Mouse (Mus musculus): ENCODE results near the gene Akr1b7.
"Not testable (repeated sequence)": the region's sequence is repeated elsewhere in the genome, so short reads cannot be mapped to it uniquely, and the experiment has no call there.

The Akr1b7 gene

DNA sequence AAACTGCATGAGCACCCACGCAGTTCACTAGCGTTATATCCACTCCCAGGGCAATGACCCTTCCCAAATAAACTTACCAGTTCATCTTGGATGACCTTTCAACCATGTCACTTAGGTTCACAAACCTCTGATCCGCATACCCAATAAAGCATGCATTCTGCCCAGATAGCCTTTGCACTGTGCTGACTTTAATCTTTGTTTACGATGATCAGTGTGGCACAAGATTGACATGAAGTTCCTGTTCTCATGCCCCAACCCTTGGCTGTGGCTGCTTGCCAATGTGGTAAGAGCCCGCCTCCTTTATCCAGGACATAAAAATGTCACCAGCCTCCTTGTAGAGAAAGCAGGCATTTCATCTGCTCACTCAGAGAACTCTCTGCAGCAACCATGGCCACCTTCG lies at the start of gene Akr1b7:
Akr1b7 (plus strand) TSS at position 312 of the 400 bp plus-strand sequence.
- no peak for DNase-seq (ENCODE audit: extremely low read depth, low read depth, low spot score)

DNA sequence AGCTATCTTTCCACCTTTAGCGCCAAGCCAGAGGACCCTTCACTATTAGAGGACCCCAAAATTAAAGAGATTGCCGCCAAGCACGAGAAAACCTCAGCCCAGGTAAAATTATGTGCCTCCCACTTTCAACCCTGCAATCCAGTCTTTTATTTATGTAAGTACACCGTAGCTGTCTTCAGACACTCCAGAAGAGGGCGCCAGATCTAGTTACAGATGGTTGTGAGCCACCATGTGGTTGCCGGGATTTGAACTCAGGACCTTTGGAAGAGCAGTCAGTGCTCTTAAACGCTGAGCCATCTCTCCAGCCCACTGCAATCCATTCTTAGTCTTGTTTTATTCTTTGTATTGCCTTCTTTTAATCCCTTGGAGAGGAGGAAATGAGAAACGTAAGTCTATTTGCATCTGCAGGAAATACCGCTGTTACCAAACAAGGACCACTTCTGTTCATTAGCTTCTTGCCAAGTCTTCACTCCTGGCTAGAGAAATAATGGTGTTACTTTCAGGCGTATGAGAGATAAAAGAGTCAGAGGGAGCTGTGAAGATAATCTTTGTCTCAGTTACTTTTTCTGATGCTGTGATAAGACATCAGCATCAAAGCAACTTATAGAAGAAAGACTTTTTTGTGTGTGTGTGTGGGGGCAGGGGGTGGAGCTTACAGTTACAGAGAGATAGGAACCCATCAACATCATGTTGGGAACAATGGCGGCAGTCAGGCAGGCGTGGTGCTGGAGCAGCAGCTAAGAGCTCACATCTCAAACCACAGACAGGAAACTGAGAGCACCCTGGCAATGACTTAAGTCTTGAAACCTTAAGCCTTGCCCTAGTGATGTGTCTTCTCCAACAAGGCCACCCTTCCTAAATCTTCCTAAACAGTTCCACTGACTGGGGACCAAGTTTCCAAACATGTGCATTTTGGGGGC lies 47.7 kb upstream of the Akr1b7 start:
- no peak for DNase-seq (ENCODE audit: extremely low read depth, low read depth, low spot score)

DNA sequence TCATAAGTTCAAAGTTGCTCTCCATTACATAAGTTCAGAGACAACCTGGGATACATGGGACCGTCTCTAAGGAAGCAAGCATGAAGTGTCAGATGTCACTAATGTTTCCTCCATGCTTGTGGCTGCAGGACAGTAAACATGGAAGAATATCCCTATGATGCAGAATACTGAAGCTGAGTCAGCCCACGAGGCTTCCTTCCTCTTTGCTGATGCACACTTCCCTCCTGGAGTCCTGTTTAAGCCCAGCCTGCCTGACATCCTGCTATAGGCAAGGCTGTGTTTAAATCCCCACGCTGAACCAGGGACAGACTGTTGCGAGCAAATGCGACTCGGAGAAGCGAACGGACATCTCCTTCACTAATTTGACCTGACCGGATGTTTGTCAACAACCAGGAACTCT lies 44.1 kb upstream of the Akr1b7 start:
- no peak for DNase-seq (ENCODE audit: extremely low read depth, low read depth, low spot score)

DNA sequence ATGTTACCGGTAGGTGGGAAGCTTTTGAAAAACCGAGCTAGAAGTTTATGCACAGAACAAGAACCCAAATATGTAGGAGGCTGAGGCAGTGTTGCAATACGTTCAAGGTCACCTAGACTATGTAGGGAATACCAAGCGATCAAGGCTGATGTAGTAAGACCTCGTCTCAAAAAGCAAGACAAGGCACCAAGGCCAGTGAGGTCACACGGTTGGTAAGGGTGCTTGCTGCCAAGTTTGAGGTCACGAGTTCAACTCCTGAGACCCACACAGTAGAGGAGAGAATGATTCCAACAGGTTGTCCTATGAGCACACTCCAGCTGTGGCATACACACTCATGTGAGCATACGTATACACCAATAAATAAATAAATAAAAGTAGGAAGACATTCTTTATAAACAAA lies 42.1 kb upstream of the Akr1b7 start:
- no peak for DNase-seq (ENCODE audit: extremely low read depth, low read depth, low spot score)

DNA sequence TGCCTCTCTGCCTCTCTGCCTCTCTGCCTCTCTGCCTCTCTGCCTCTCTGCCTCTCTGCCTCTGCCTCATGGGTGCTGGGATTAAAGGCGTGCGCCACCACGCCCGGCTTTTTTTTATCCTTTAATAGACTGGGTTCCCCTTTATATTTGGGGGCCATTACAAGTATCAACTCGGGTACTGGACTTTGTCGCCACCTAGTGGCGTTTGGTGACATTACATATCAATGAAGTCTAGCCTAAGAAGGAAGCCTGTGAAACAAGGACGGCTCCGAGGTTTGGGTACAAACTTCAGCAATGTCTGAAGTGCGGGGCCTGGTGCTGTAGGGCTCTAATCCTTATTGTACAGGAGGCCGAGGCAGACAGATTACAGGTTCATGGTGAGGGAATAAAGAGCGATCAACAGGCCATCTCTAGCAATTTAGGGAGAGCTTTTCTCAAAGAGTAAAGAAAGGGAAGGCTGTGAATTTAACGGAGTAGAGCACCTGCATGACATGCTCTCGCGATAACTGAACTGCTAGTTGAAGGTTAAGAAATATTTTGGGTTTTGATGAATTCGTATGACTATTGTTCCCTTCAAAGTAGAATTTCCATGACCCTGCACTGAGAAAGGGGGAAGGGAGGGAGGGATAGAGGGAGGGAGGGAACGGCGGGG lies 40.3 kb upstream of the Akr1b7 start:
- DNase-seq (ENCODE audit: extremely low read depth, low read depth, low spot score) = no peak

DNA sequence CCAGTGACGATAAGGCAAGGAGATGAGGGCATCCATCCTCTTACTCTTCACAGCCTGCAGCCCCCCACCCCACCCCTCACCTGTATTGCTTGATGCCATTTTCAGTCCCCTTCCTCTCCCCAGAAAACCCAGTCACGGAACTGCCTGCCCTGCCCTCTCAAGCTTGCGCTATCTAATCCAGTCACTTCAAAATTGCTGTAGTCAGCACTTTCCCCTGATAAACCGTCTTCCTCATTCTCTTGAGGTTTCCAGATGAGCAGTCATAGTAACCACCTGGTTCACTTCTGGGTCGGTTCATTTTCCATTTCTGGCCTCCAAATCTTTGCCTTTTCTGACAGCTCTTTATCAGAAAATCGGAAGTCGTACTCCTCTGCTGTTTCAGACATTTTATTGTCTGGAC lies 38.3 kb upstream of the Akr1b7 start:
- no peak for DNase-seq (ENCODE audit: extremely low read depth, low read depth, low spot score)

DNA sequence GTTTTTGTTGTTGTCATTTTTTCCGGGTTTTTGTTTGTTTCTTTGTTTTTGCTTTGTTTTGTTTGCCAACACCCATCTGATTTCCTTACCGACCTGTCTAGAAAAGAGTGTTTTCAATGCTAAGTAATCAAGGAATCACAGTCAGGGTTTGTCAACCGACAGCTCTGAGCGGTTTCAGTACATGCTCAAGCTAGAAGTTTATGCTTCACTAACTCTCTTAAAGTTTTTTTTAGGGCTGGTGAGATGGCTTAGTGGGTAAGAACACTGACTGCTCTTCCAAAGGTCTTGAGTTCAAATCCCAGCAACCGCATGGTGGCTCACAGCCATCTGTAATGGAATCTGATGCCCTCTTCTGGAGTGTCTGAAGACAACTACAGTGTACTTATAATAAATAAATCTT lies 36.2 kb upstream of the Akr1b7 start:
- DNase-seq (ENCODE audit: extremely low read depth, low read depth, low spot score) = not testable (repeated sequence)

DNA sequence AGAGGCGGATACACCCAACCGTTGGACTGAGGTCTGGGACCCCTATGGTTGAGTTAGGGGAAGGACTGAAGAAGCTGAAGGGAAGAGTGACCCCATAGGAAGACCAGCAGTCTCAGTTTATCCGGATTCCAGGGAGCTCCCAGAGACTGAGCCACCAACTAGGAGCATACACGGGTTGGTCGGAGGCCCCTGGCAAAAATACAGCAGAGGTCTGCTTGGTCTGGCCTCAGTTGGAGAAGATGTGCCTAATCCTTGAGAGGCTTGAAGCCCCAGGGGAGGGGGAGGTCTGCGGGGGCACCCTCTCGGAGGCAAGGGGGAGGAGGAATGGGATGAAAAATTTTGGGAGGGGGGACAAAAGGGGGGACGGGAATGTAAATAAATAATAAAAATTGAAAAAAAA lies 28.7 kb upstream of the Akr1b7 start:
- no peak for DNase-seq (ENCODE audit: extremely low read depth, low read depth, low spot score)

DNA sequence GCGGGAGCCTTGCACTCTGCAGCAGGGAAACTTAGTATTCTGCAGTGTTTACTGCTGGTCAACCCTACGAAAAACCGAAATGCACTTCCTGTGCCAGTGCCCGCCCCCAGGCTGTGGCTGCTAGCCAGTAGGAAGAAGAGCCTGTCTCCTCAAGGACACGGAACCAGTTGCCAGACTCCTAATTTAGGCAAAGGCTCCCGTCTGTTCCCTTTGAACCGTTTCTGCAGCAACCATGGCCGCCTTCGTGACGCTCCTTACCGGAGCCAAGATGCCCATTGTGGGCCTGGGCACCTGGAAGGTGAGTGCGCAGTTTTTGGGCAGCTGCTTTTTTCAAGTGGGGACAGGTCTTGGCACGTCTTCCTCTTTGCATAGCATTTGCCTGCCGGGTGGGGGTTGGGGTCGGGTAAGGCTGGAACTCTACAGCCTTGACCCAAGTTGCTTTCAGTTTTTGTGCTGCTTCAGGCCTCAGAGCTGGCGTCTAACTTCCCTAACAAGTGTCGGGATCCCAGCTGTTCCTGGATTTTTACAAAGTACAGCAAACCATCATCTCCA lies 27.9 kb upstream of the Akr1b7 start, which contains the start of gene Akr1b10:
Akr1b10 (plus strand) TSS at position 109 of the 552 bp plus-strand sequence.
- DNase-seq (ENCODE audit: extremely low read depth, low read depth, low spot score) = peak; percentile 30

DNA sequence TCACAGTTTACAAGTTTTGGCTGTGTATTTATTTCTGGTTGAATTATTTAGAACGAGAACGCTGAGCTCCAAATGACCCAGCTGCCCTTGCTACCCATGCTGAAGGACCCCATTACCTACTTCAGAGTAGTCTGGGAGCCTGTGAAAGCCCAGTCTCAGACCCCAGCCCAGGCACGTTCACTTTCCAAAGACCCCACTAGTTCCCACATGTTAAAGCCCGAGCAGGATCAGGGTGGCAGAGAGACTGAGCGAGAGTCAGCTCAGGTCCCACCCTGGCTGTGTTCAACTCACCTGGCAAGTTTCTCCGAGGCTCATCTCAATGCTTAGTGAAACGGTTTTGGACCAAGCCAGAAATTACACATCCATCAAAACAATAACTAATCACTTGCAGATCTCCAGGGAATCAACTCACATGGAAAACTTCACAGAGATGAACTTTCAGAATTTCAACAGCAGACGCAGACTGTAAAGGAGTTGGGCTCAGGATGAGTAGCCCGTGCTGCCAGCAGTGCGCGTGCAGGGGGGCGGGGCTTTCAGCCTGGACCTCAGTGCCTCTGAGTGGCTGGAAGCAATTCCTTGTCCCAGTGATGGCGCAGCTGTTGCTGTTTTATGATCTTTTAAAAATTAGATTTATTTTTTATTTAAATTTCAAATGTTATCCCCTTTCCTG lies 27.3 kb upstream of the Akr1b7 start:
- no peak for DNase-seq (ENCODE audit: extremely low read depth, low read depth, low spot score)

DNA sequence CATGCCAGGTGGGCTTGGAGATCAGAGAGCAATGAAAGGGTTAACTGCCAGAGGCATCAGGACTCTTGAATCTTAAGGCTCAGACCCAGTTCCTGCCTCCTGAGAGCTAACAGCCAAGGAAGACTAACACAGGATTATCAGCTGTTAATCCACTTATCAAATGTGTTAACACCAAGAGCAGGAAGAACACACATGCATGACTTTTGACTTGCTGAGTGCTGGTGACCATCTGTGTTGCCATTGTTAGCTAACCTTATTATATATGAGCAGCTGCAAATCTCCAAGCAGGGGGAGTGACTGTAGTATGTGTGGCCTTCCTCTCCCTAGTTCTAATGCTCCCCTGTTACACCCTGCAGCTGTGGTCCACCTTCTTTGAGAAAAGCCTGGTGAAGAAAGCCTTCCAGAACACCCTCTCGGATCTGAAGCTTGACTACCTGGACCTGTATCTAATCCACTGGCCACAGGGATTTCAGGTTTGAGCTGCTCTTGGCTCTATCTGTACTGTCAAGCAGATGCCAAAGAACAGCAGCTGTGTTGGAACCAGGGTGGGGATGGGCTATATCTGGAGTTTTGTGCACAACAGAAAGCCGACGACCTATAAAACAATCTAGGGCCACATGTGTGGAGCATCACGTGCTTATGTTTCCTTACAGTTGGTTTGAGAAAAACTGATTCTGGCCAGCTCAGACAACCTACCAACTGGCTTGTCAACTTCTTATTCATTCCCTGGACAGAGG lies 23.5 kb upstream of the Akr1b7 start:
- no peak for DNase-seq (ENCODE audit: extremely low read depth, low read depth, low spot score)

DNA sequence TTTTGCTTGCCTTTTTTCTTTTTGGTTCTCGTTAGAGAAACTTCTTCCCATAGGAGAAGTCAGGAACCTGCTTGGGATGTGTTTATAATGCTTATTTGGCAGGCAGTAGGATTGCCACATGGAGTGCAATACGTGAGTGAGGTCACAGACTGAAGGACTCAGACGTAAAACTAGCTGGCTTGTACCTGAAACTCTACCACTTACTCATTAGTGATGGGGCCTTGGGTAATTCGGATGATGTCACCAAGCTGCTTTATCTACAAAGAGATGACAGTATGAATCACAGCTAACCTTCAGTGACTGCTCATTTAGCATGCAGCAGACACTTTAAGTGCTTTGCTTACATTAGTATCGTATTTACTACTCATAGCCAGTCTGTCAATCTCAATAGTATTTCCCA lies 16.2 kb upstream of the Akr1b7 start:
- no peak for DNase-seq (ENCODE audit: extremely low read depth, low read depth, low spot score)

DNA sequence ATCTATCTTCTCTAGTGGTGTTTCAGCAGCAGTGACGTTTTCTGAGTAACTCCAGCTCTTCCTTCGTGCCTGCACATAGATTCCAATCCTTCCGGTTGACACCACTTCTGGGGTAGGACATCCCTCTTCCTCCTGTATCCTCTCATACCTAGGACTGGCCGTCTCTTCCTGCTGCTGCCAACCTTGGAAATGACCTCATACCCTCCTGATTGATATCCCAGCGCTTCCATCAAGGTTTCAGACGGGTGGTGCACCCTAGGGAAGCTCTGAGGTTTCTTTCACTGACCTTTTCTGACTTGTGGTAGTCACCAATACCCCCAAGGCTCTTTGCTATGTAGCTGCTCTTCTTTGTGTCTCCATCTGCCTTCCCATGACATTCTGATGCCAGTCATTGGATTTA lies 13.7 kb upstream of the Akr1b7 start:
- no peak for DNase-seq (ENCODE audit: extremely low read depth, low read depth, low spot score)

DNA sequence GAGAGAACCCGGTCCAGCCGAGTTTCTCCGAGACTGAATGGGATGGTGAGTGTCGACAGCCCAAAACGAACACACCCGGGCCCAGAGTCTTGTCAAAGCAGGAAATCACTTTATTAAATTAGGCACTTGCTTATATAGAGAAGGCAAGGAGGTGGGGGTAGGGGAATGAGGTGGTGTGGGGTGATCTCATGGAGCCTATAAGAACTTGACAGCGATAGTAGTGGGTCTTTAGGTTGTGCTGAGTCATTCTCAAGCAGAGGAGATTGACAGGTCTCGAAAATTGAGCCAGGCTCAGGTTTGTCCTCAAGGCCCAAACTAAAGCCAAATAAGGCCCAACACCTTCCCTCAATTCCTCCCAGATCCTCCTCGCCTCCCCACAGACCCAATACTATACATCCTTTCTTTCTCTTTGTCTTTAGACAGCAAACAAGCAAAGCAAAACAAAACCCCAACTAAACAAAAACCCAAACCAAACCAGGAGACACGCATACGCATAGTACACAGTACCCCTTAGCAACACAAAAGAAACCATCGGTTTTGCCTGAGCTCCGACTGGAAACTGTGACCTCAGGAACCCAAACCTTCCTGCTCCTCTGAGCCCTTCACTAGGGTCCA lies 12.4 kb upstream of the Akr1b7 start:
- DNase-seq (ENCODE audit: extremely low read depth, low read depth, low spot score) = no peak

DNA sequence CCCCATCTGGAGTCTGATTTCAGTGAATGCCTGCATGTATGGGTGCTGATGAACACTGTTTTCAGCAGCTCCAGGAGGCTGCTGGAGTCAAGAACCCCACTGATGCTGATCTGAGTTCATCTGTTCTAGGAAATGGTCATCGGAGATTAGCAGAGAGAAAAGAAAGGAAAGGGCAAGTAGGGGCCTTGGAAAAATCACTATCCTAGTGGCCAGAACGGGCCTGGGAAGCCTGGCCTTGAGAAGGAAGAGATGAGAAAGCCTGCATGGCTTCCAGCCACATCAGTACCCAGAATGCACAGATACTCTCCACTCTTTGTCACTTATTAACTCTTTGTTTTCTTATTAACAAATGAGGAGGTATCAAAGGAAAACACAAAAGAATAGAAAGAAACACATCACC lies 11.4 kb upstream of the Akr1b7 start:
- DNase-seq (ENCODE audit: extremely low read depth, low read depth, low spot score) = no peak

DNA sequence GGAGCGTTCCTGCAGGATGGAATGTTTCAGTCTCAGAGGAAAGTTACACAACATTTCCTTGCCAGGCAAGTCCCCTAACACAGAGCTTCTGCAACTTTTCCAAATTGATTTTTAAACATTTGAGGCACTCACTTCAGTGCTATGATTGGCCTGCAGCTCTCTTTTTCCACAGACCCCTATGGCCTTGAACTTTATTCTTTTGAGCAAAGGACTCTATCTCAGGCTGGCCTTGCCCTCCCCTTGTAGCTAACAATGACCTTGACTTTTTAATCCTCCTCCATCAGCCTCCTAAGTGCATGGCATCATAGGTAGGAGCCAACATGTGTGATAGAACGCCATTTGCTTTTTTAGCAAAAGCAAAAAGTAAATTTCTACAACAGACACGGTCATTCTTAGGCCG lies 5.4 kb upstream of the Akr1b7 start:
- DNase-seq (ENCODE audit: extremely low read depth, low read depth, low spot score) = no peak

DNA sequence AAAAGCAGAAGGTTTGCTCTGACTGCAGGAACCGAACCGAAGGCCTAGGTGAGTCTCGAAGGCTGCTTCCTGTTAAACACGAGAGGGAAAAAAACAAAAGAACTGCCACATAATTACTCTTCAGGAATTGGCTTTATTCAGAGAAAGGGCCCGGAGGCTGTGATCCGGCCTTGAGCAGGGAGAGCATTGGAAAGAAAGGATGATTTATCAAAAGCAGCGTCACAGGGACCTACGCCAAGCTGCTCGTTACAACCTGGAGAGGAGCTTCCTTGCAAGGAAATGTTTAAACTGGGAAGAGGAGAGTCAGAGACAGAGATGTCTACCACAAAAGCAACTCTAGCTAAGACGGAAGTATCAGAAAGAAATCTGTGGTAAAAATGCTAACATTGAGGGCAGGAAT lies 4.7 kb upstream of the Akr1b7 start:
- DNase-seq (ENCODE audit: extremely low read depth, low read depth, low spot score) = no peak

DNA sequence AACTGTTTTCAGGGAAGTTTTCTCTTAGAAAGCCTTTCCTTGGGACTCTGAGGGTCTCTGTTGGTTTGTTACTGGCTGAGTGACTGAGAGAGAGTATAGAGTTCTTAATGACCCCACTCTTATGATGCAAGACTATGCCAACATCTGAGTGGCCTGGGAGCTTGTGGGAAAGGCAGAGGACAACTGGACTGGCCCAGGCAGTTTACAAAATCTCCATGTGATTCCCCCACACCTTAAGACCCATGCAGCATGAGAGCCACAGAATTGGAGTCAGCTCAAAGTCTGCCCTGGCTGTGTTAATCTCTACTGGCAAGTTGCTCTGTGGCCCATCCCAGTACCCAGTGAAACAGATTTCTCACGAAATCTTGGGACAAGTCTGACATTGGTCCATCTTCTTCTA lies 554 bp downstream of the Akr1b7 start:
- no peak for DNase-seq (ENCODE audit: extremely low read depth, low read depth, low spot score)

DNA sequence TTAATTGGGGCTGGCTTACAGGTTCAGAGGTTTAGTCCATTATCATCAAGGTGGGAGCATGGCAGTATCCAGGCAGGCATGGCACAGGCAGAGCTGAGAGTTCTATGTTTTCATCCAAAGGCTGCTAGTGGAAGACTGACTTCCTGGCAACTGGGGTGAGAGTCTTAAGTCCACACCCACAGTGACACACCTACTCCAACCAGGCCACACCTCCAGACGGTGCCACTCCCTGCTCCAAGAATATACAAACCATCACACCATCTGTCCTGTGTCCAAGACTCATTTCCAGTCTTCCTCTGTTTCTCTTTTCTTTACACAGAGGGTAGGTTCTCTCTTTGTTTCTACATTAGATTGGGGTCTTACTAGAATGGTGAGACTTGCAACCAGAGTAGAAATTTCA lies 1.3 kb downstream of the Akr1b7 start:
- not testable (repeated sequence) for DNase-seq (ENCODE audit: extremely low read depth, low read depth, low spot score)

DNA sequence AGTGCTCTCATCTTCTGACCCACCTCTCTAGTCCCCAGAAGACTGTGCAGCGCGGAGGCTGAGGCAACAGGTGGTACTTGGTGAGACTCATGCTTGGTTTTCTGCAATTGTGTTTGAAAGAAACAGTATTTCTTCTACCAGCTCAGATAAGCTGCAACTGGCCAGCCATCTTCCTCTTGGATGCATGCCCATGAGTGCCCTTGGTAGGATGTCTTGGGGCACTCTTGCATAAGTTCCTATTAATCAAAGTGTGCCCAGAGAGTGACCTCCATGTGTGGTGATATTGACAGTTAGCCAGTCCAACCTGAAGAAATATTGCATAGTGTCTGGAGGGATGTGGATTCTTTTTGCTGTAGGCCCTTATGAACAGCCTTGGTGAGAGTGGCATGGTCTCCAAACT lies 4.4 kb downstream of the Akr1b7 start:
- DNase-seq (ENCODE audit: extremely low read depth, low read depth, low spot score) = no peak
